Comparison of ENCODE assay signal across 20 mouse cellular contexts in genomic region chr2:120455719-120456118, GRCm38 (mm10). TPM values are rescaled to one million over a fixed set of nuclear protein-coding genes. Genes with fewer than 3 reads are reported as not detected.
DNase-seq lines count a peak whose midpoint lies in the region; ATAC-seq and TF ChIP-seq lines count a peak whose summit lies in the region.
"Had no signal": no experiment of that assay in that cellular context is flagged by ENCODE, and none has a peak within 500 bp of the region (broad histone marks: within the 10 kb centered on the region; RNA-seq: fewer than 3 reads in every experiment).

TSS of gene Capn3 (plus strand) at chr2:120456019.

- no peak within 1 kb of the TSS for H3K4me3 ChIP-seq in layer of hippocampus, adult 2 months
- H3K4me3 ChIP-seq: forebrain, embryonic 15.5 days; hindbrain, embryonic 12.5 days; intestine, embryonic 15.5 days had no signal

- no peak for TF ChIP-seq CTCF in layer of hippocampus, adult 2 months (conservative IDR thresholded peaks at IDR 0.05)

- ATAC-seq in CD4-positive, CD25-positive, alpha-beta regulatory T cell, adult 4 months: no peak
- ATAC-seq: forebrain, embryonic 15.5 days; intestine, embryonic 15.5 days; lung, postnatal 0 days had no signal

- H3K27ac ChIP-seq in layer of hippocampus, adult 2 months: no peak within 1 kb of the TSS
- H3K27ac ChIP-seq: forebrain, embryonic 15.5 days; hindbrain, embryonic 12.5 days; intestine, embryonic 15.5 days; kidney, postnatal 0 days had no signal

- DNase-seq in layer of hippocampus, adult 2 months (ENCODE audit: low spot score in 2 of 2): no peak
- no peak for DNase-seq in layer of hippocampus, postnatal 14 days (ENCODE audit: low spot score in 2 of 2)
- no peak for DNase-seq in gastrocnemius, adult 18-20 months (ENCODE audit: low spot score)
- no peak for DNase-seq in gastrocnemius, postnatal 4 days (ENCODE audit: low spot score in 2 of 2)
- no peak for DNase-seq in adrenal gland, postnatal 25 days
- DNase-seq in adrenal gland, adult 8-10 months: no peak
- DNase-seq: adrenal gland, adult 2 months; B cell, adult 2 months; cerebellum, adult 11 months; cerebellum, postnatal 14 days; heart, postnatal 14 days; left cerebral cortex, postnatal 4 days; liver; midbrain, embryonic 14.5 days had no signal

RNA-seq across cellular contexts. Expression of gene Capn3, which starts in this region (rescaled TPM):
- total RNA-seq in layer of hippocampus, adult 2 months (2021): 10 to 100 TPM; 19.8 to 20.9 TPM
- 10 to 100 TPM in 1 of 2 experiments, 1 to 10 TPM in 1; 6.7 to 10.2 TPM for total RNA-seq in layer of hippocampus, postnatal 14 days (2021)
- 10 to 100 TPM; 59.3 to 94.3 TPM for polyA plus RNA-seq in CD4-positive, CD25-positive, alpha-beta regulatory T cell, adult 4 months (2017; shearing (Covaris generic))
- total RNA-seq in gastrocnemius, adult 18-20 months (2021): 100 to 1,000 TPM; 126 to 135 TPM
- total RNA-seq in gastrocnemius, postnatal 4 days (2021): 10 to 100 TPM; 79.3 to 83.4 TPM
- total RNA-seq in adrenal gland, postnatal 25 days (2021): 0.36 TPM in 1 of 2 replicates, not detected in the other
- total RNA-seq in adrenal gland, adult 8-10 months (2022): under 1 TPM; 0.17 to 0.52 (median 0.30) TPM
